ENCODE assay signal across 8 mouse cellular contexts in the genomic region with DNA sequence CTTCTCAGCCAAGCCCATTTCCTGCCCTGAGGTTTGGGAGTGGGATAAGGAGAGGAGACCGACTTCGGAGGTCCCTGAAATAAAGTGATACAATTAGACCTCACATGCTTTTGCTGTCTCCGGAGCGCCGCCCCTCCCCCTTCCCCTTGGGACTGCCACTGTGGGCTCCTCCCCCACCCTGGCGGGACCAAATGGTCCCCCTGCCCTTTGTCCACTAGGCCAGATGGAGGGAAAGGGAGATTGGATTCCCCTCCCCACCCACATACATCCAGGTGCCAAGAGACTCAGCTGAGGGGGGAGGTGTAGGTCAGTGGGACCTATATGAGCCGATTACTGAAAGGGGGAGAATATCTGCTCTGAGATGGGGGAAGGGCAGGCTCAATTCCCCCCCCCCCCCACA. TPM values are rescaled to one million over a fixed set of nuclear protein-coding genes. Genes with fewer than 3 reads are reported as not detected.
DNase-seq lines count a peak whose midpoint lies in the region; ATAC-seq and TF ChIP-seq lines count a peak whose summit lies in the region.

No protein-coding gene starts in this region.

- 5% methylated on average over 7 of the region's 7 CpGs for WGBS in heart, embryonic 12.5 days
- 2% methylated on average over 7 of the region's 7 CpGs for WGBS in forebrain, embryonic 14.5 days
- WGBS in kidney, postnatal 0 days, result 7% methylated on average over 7 of the region's 7 CpGs
- WGBS in midbrain, postnatal 0 days, result 5% methylated on average over 6 of the region's 7 CpGs

- no peaks in the 10 kb centered on the region for H3K27me3 ChIP-seq in heart, embryonic 12.5 days (replicated peaks)
- H3K27me3 ChIP-seq in forebrain, embryonic 14.5 days (replicated peaks; ENCODE audit: control insufficient read depth, insufficient read depth, low read length), result no peaks in the 10 kb centered on the region
- no peaks in the 10 kb centered on the region for H3K27me3 ChIP-seq in kidney, postnatal 0 days (ENCODE audit: insufficient read depth, low read length)
- H3K27me3 ChIP-seq in midbrain, postnatal 0 days (ENCODE audit: insufficient read depth, low read length), result no peaks in the 10 kb centered on the region

- peaks cover 82% of the 10 kb centered on the region for H3K4me1 ChIP-seq in heart, embryonic 12.5 days (replicated peaks)
- peaks cover 40% of the 10 kb centered on the region for H3K4me1 ChIP-seq in forebrain, embryonic 14.5 days (ENCODE audit: control insufficient read depth, insufficient read depth, low read length)
- peaks cover 67% of the 10 kb centered on the region for H3K4me1 ChIP-seq in kidney, postnatal 0 days (replicated peaks; ENCODE audit: insufficient read depth, low read length)
- H3K4me1 ChIP-seq in midbrain, postnatal 0 days (ENCODE audit: insufficient read depth, low read length), result peaks cover 41% of the 10 kb centered on the region

- H3K9ac ChIP-seq in heart, embryonic 12.5 days, result peak overlapping the region; percentile 88
- peak overlapping the region; percentile 79 for H3K9ac ChIP-seq in forebrain, embryonic 14.5 days (ENCODE audit: low read length)
- H3K9ac ChIP-seq in kidney, postnatal 0 days (ENCODE audit: low read depth, low read length), result peak overlapping the region; percentile 82; the same call in 1 of the 2 replicates
- H3K9ac ChIP-seq in midbrain, postnatal 0 days (replicated peaks; ENCODE audit: low read length, poor library complexity, severe bottlenecking), result peak overlapping the region; percentile 96

- peak overlapping the region; percentile 94 for H3K4me2 ChIP-seq in heart, embryonic 12.5 days
- peak overlapping the region; percentile 99 for H3K4me2 ChIP-seq in forebrain, embryonic 14.5 days (ENCODE audit: low read length)
- peak overlapping the region; percentile 90 for H3K4me2 ChIP-seq in kidney, postnatal 0 days (ENCODE audit: low read length)
- H3K4me2 ChIP-seq in midbrain, postnatal 0 days (ENCODE audit: low read depth, low read length, poor library complexity, severe bottlenecking), result peak overlapping the region; percentile 85

- H3K27ac ChIP-seq in heart, embryonic 12.5 days (ENCODE audit: poor library complexity, severe bottlenecking), result no peak overlapping the region
- H3K27ac ChIP-seq in forebrain, embryonic 14.5 days (ENCODE audit: low read depth, low read length), result peak overlapping the region; percentile 92
- peak overlapping the region; percentile 91; the same call in 1 of the 2 replicates for H3K27ac ChIP-seq in kidney, postnatal 0 days
- peak overlapping the region; percentile 89 for H3K27ac ChIP-seq in midbrain, postnatal 0 days (ENCODE audit: low read depth, low read length)

- H3K4me3 ChIP-seq in heart, embryonic 12.5 days, result peak overlapping the region; percentile 80
- H3K4me3 ChIP-seq in forebrain, embryonic 14.5 days (ENCODE audit: low read depth, low read length), result peak overlapping the region; percentile 70
- H3K4me3 ChIP-seq in kidney, postnatal 0 days (replicated peaks; ENCODE audit: low read depth, low read length), result peak overlapping the region; percentile 69
- H3K4me3 ChIP-seq in midbrain, postnatal 0 days (ENCODE audit: low read depth, low read length), result peak overlapping the region; percentile 65

- TF ChIP-seq CTCF in kidney, postnatal 0 days (IDR thresholded peaks at IDR 0.05; ENCODE audit: low read depth), result no peak
- no peak for TF ChIP-seq CTCF in midbrain, postnatal 0 days (IDR thresholded peaks at IDR 0.05)

- no peak for DNase-seq in heart, adult 18-20 months
- peak; percentile 58 for DNase-seq in ZHBTc4 (ENCODE audit: low read depth, low spot score)
- peak; percentile 54 for DNase-seq in forebrain, embryonic 14.5 days (ENCODE audit: low spot score)
- DNase-seq in kidney, postnatal 0 days (ENCODE audit: low spot score), result peak; percentile 52
- peak; percentile 60 for DNase-seq in midbrain, postnatal 0 days (ENCODE audit: low spot score)
- no peak for DNase-seq in spleen, postnatal 14 days (ENCODE audit: low spot score in 2 of 2)
- no peak for DNase-seq in T-cell, adult 2 months (ENCODE audit: low spot score)

- H3K36me3 ChIP-seq in heart, embryonic 12.5 days, result 0 out of 2 replicates have a peak, but pooled peaks cover 2% of the 10 kb centered on the region
- no peaks in the 10 kb centered on the region for H3K36me3 ChIP-seq in forebrain, embryonic 14.5 days (ENCODE audit: control insufficient read depth, insufficient read depth, low read length)
- H3K36me3 ChIP-seq in kidney, postnatal 0 days (ENCODE audit: insufficient read depth, low read length), result no peaks in the 10 kb centered on the region
- H3K36me3 ChIP-seq in midbrain, postnatal 0 days (ENCODE audit: insufficient read depth, low read length), result peaks cover 5% of the 10 kb centered on the region; the same call in 1 of the 2 replicates

- ATAC-seq in heart, embryonic 12.5 days (ENCODE audit: insufficient number of reproducible peaks, low FRiP score), result no peak
- no peak; the same call in 1 of the 2 replicates for ATAC-seq in forebrain, embryonic 14.5 days
- no peak for ATAC-seq in kidney, postnatal 0 days (replicated peaks; ENCODE audit: low FRiP score, low read depth)
- ATAC-seq in midbrain, postnatal 0 days (ENCODE audit: low FRiP score), result peak; percentile 6

- H3K9me3 ChIP-seq in heart, embryonic 12.5 days (replicated peaks), result no peaks in the 10 kb centered on the region
- H3K9me3 ChIP-seq in forebrain, embryonic 14.5 days (replicated peaks; ENCODE audit: control insufficient read depth, low read length), result no peaks in the 10 kb centered on the region
- no peaks in the 10 kb centered on the region for H3K9me3 ChIP-seq in kidney, postnatal 0 days (replicated peaks; ENCODE audit: low read length)
- H3K9me3 ChIP-seq in midbrain, postnatal 0 days (ENCODE audit: low read length), result no peaks in the 10 kb centered on the region

RNA-seq across cellular contexts. Expression of a gene that starts 0.3 kb away (rescaled TPM):
- 96.9 and 109 TPM in 2 replicates for polyA plus RNA-seq in heart, embryonic 12.5 days (2016; fragmentation: Nextera tagmentation; extraction: Ambion mirVana)
- total RNA-seq in heart, adult 18-20 months (2021), result 10 to 100 TPM; 61.1 to 63.2 TPM
- 199 and 226 TPM in 2 replicates for polyA plus RNA-seq in forebrain, embryonic 14.5 days (2014; fragmentation: Nextera tagmentation; extraction: Ambion mirVana)
- 78.6 and 79.7 TPM in 2 replicates for polyA plus RNA-seq in kidney, postnatal 0 days (2015; fragmentation: Nextera tagmentation; extraction: Ambion mirVana)
- 543 and 647 TPM in 2 replicates for total RNA-seq in midbrain, postnatal 0 days (2014; rRNA removed)
- 242 and 248 TPM in 2 replicates for polyA plus RNA-seq in midbrain, postnatal 0 days (2015; fragmentation: Nextera tagmentation; extraction: Ambion mirVana)

RNA-seq across cellular contexts. Expression of a gene that starts 5.3 kb away (rescaled TPM):
- polyA plus RNA-seq in heart, embryonic 12.5 days (2016; fragmentation: Nextera tagmentation; extraction: Ambion mirVana), result 39.7 and 44.4 TPM in 2 replicates
- total RNA-seq in heart, adult 18-20 months (2021), result 10 to 100 TPM; 19.0 to 19.6 TPM
- 51.9 and 60.2 TPM in 2 replicates for polyA plus RNA-seq in forebrain, embryonic 14.5 days (2014; fragmentation: Nextera tagmentation; extraction: Ambion mirVana)
- 57.0 and 60.8 TPM in 2 replicates for polyA plus RNA-seq in kidney, postnatal 0 days (2015; fragmentation: Nextera tagmentation; extraction: Ambion mirVana)
- 69.8 and 73.8 TPM in 2 replicates for total RNA-seq in midbrain, postnatal 0 days (2014; rRNA removed)
- 72.3 and 74.5 TPM in 2 replicates for polyA plus RNA-seq in midbrain, postnatal 0 days (2015; fragmentation: Nextera tagmentation; extraction: Ambion mirVana)

RNA-seq across cellular contexts. Expression of a gene that starts 5.6 kb away (rescaled TPM):
- polyA plus RNA-seq in heart, embryonic 12.5 days (2016; fragmentation: Nextera tagmentation; extraction: Ambion mirVana), result 4.8 and 5.1 TPM in 2 replicates
- 1 to 10 TPM; 8.5 to 8.6 TPM for total RNA-seq in heart, adult 18-20 months (2021)
- 5.5 and 5.9 TPM in 2 replicates for polyA plus RNA-seq in forebrain, embryonic 14.5 days (2014; fragmentation: Nextera tagmentation; extraction: Ambion mirVana)
- 72.8 and 75.2 TPM in 2 replicates for polyA plus RNA-seq in kidney, postnatal 0 days (2015; fragmentation: Nextera tagmentation; extraction: Ambion mirVana)
- 16.2 and 18.4 TPM in 2 replicates for total RNA-seq in midbrain, postnatal 0 days (2014; rRNA removed)
- polyA plus RNA-seq in midbrain, postnatal 0 days (2015; fragmentation: Nextera tagmentation; extraction: Ambion mirVana), result 12.6 and 13.8 TPM in 2 replicates

RNA-seq across cellular contexts. Expression of a gene that starts 12.9 kb away (rescaled TPM):
- 0.41 and 0.46 TPM in 2 replicates for polyA plus RNA-seq in heart, embryonic 12.5 days (2016; fragmentation: Nextera tagmentation; extraction: Ambion mirVana)
- total RNA-seq in heart, adult 18-20 months (2021), result not detected
- polyA plus RNA-seq in forebrain, embryonic 14.5 days (2014; fragmentation: Nextera tagmentation; extraction: Ambion mirVana), result 0.56 and 0.89 TPM in 2 replicates
- polyA plus RNA-seq in kidney, postnatal 0 days (2015; fragmentation: Nextera tagmentation; extraction: Ambion mirVana), result 0.52 and 0.91 TPM in 2 replicates
- total RNA-seq in midbrain, postnatal 0 days (2014; rRNA removed), result 1.8 and 2.2 TPM in 2 replicates
- 2.9 and 3.1 TPM in 2 replicates for polyA plus RNA-seq in midbrain, postnatal 0 days (2015; fragmentation: Nextera tagmentation; extraction: Ambion mirVana)

RNA-seq across cellular contexts. Expression of a gene that starts 14.7 kb away (rescaled TPM):
- 26.9 and 27.1 TPM in 2 replicates for polyA plus RNA-seq in heart, embryonic 12.5 days (2016; fragmentation: Nextera tagmentation; extraction: Ambion mirVana)
- 10 to 100 TPM; 26.1 to 26.8 TPM for total RNA-seq in heart, adult 18-20 months (2021)
- polyA plus RNA-seq in forebrain, embryonic 14.5 days (2014; fragmentation: Nextera tagmentation; extraction: Ambion mirVana), result 29.4 and 36.8 TPM in 2 replicates
- 62.9 and 67.0 TPM in 2 replicates for polyA plus RNA-seq in kidney, postnatal 0 days (2015; fragmentation: Nextera tagmentation; extraction: Ambion mirVana)
- 11.4 and 22.6 TPM in 2 replicates for total RNA-seq in midbrain, postnatal 0 days (2014; rRNA removed)
- 13.3 and 17.0 TPM in 2 replicates for polyA plus RNA-seq in midbrain, postnatal 0 days (2015; fragmentation: Nextera tagmentation; extraction: Ambion mirVana)

Comparison
In these comparisons a context has a peak if more than half of its experiments do, and no peak if none do; other contexts are left out.
1. DNase-seq: peak in ZHBTc4 (single experiment), forebrain, embryonic 14.5 days (single experiment), kidney, postnatal 0 days (single experiment) and midbrain, postnatal 0 days (single experiment); none in heart, adult 18-20 months (0 of 2), spleen, postnatal 14 days (0 of 2) and T-cell, adult 2 months (single experiment).
2. Peak in every context shown above with its lines, with median percentiles within 50 percentile points of each other: H3K4me2 ChIP-seq, H3K4me3 ChIP-seq and H3K9ac ChIP-seq.